Mouse (Mus musculus) liver, postnatal 0 days (tissue): ENCODE measurements at regions not wholly inside any gene's neighbourhood (a gene's known extent, or its start where the extent isn't known, plus 50 kb on each side); places are given as distances from the start of the nearest gene placed in this dataset.

ENCODE experiments used
- ATAC-seq: fragments of 200-750 bp; cut with Nextera tagmentation; 2 replicates; pipeline ENCODE4 v1.8.0; 2017; ENCODE audit warnings: mild to moderate bottlenecking, moderate library complexity
- DNase-seq: peaks from one replicate; pipeline ENCODE4 v3.0.0-alpha.2; 2016
- H3K27ac ChIP-seq: fragments of 300-500 bp; sonication (generic); 2 replicates; pipeline ENCODE4 v1.5.1; 2014; ENCODE audit warnings: antibody characterized with exemption, moderate library complexity, mild to moderate bottlenecking, low read depth
- H3K27me3 ChIP-seq: fragments of 300-500 bp; sonication (generic); 2 replicates; pipeline ENCODE4 v1.6.1; 2014; ENCODE audit warnings: low read length, control low read depth, mixed read lengths; ENCODE audit not compliant: insufficient read depth
- H3K36me3 ChIP-seq: fragments of 300-500 bp; sonication (generic); replicated peaks from 2 replicates; pipeline ENCODE4 v1.6.1; 2014; ENCODE audit warnings: mild to moderate bottlenecking, control low read depth, low read length, moderate library complexity, mixed read lengths; ENCODE audit not compliant: insufficient read depth
- H3K4me1 ChIP-seq: fragments of 300-500 bp; sonication (generic); 2 replicates; pipeline ENCODE4 v1.6.1; 2014; ENCODE audit warnings: antibody characterized with exemption, mild to moderate bottlenecking, control low read depth; ENCODE audit not compliant: insufficient read depth
- H3K4me2 ChIP-seq: fragments of 300-500 bp; sonication (generic); 2 replicates; pipeline ENCODE4 v1.6.1; 2014; ENCODE audit warnings: low read depth, mild to moderate bottlenecking, low read length, moderate library complexity, mixed read lengths
- H3K4me3 ChIP-seq: fragments of 300-500 bp; sonication (generic); 2 replicates; pipeline ENCODE4 v1.5.1; 2014; ENCODE audit warnings: low read depth, low read length
- H3K9ac ChIP-seq: fragments of 300-500 bp; sonication (generic); replicated peaks from 2 replicates; pipeline ENCODE4 v1.6.1; 2014; ENCODE audit warnings: mild to moderate bottlenecking, moderate library complexity
- H3K9me3 ChIP-seq: fragments of 300-500 bp; sonication (generic); 2 replicates; pipeline ENCODE4 v1.6.1; 2016; ENCODE audit warnings: mild to moderate bottlenecking, control low read depth, low read length, mixed read lengths
- CTCF ChIP-seq: sonication (generic); IDR thresholded peaks from 2 replicates; pipeline ENCODE4 v1.5.1; 2016; ENCODE audit warnings: antibody characterized with exemption, low read depth
- EP300 ChIP-seq: IDR thresholded peaks from 2 replicates; pipeline ENCODE4 v1.6.1; 2016; ENCODE audit warnings: antibody characterized with exemption, low read depth, mild to moderate bottlenecking
- WGBS: fragments of 180-500 bp; shearing (Covaris S2); extraction: QIAGEN DNeasy Blood & Tissue Kit; methylation state at CpG from one replicate; pipeline ENCODE4 v1.1.7; 2014; ENCODE audit not compliant: insufficient replicate concordance; 5-methylcytosine and 5-hydroxymethylcytosine counted together

DNA sequence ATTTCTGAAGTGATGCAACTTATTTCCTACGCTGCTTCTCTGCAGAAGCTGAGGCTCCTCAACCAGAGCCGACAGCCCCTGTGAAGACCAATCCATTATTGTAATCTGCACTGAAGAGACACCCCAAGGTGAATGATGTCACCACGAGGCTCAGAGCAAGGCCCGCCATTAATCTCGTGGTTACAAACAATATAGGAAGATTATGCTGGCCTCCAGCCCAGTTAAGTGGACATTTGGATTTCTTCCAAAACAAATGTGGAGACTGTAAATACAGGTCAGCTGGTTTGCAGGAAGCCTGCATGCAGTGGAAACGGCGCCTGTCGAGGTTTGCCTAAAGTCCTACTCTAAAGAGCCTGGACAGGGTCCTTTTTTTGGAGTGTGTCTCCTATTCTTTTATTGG lies 390.6 kb upstream of the Zmiz1 start:
- Histone ChIP-seq H3K4me2 (no peak overlapping the region; the same call in 1 of the 2 replicates), H3K4me3 (no peak overlapping the region), H3K9me3 (no peaks in the 10 kb centered on the region), H3K9ac (no peak overlapping the region), H3K36me3 (no peaks in the 10 kb centered on the region), H3K27ac (no peak overlapping the region), H3K4me1 (peaks cover 4% of the 10 kb centered on the region; the same call in 1 of the 2 replicates), H3K27me3 (peaks cover 11% of the 10 kb centered on the region)
- 45% methylated on average over 8 of the region's 8 CpGs for WGBS
- DNase-seq (peak; percentile 49), ATAC-seq (peak; percentile 77)
- TF ChIP-seq EP300 (no peak), CTCF (no peak)

DNA sequence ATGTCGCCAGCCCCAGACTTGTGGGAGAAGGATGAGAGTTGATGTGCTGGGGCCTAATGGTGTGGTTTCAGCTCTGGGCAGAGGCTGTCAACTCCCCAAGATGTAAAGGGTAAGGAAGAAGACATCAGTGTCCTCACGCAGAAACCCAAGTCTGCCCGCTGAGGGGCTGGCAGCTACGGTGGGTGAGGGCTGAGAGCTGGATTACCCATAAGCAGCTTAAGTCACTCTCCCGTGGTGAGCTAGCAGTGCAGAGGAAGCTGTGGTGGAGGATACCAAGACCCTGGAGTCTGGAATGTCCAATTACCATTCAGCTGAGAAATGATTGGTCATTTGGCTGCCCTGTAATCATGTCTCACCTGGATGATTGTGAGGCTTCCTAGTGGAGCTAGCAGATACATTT lies 385.8 kb upstream of the Zmiz1 start:
- Histone ChIP-seq H3K27ac (no peak overlapping the region), H3K9me3 (no peaks in the 10 kb centered on the region), H3K4me2 (no peak overlapping the region), H3K9ac (no peak overlapping the region), H3K36me3 (no peaks in the 10 kb centered on the region), H3K27me3 (peaks cover 7% of the 10 kb centered on the region), H3K4me3 (no peak overlapping the region), H3K4me1 (peaks cover 4% of the 10 kb centered on the region; the same call in 1 of the 2 replicates)
- no peak for ATAC-seq
- WGBS, result 71% methylated on average over 5 of the region's 5 CpGs
- no peak for TF ChIP-seq CTCF
- TF ChIP-seq EP300, result no peak
- no peak for DNase-seq

DNA sequence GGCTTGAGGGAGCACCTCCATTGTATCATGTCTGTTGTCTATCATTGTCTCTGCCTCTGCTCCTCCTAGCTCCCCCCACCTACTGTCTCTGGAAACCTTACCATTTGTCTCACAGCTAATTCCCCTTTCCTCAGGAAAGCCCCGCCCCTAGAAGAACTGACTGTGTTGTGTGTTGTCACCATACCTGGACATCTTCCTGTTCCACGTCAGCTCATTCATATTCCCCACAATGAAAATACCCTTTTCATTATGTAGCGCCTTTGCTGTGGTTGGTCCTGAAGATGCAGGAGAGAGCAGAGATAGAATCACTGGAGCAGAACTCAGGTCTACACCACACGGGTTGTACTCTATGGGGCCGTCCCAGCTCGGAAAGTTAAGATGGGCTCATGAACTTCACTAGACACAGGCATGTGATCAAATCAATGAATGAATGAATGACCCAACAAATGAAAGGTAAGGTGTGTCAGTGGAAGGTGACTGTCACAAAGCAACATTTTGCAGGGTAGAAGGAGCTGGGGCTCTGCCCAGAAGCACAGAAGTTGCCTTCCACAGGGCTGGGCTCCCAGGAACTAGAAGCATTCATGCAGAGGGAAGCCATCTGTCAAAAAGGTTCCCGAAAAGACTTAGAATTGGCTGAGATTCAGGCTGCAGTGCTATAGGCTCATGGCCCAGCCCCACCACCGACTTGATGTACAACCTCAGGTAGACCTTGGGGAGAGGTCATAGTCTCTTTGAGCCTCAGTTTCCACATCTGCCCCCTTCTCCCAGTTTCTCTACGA lies 384.8 kb upstream of the Zmiz1 start:
- Histone ChIP-seq H3K4me3 (no peak overlapping the region), H3K4me2 (no peak overlapping the region), H3K9ac (no peak overlapping the region), H3K36me3 (no peaks in the 10 kb centered on the region), H3K9me3 (no peaks in the 10 kb centered on the region), H3K27me3 (peaks cover 7% of the 10 kb centered on the region), H3K4me1 (no peaks in the 10 kb centered on the region), H3K27ac (no peak overlapping the region)
- ATAC-seq, result no peak
- TF ChIP-seq CTCF (no peak), EP300 (no peak)
- 77% methylated on average over 9 of the region's 9 CpGs for WGBS
- no peak for DNase-seq

DNA sequence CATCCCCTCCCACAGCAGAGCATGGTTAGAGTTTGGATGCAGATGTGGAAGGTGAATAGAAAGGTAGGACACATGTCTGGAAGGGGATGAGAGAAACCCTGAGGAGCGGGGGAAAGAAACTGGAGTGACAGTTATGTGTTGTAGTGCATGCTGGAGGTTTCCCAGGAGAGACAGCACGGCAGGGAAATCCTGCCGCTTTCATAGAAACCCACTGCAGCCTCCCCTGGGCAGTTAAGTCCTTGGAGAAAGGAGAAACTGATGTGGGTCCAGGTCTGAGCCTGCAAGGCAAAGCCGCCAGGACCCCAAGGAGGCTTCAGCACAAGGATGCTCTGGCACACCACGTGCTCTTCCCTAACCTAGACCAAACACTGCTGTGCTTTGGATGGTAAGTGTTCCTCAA lies 384.1 kb upstream of the Zmiz1 start:
- Histone ChIP-seq H3K4me1 (no peaks in the 10 kb centered on the region), H3K4me3 (no peak overlapping the region), H3K36me3 (no peaks in the 10 kb centered on the region), H3K9ac (no peak overlapping the region), H3K27me3 (peaks cover 7% of the 10 kb centered on the region), H3K27ac (no peak overlapping the region), H3K9me3 (no peaks in the 10 kb centered on the region), H3K4me2 (no peak overlapping the region)
- no peak for TF ChIP-seq EP300
- no peak for TF ChIP-seq CTCF
- WGBS, result 71% methylated on average over 5 of the region's 5 CpGs
- DNase-seq (no peak), ATAC-seq (no peak)

DNA sequence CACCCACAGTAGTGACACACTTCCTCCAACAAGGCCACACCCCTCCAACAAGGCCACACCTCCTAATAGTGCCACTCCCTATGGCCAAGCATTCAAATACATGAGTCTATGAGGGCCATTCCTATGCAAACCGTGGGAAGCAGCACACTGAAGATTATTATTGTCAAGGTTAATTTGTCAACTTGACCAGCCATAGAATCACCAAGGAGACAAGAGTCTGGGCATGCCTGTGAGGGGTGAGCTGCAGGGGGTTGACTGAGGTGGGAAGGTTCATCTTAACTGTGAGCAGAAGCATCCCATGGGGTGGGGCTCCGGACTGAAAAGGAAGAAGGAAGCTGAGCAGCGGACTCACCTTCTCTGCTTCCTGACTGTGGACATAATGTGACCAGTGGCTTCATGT lies 378.6 kb upstream of the Zmiz1 start:
- no peak overlapping the region for H3K27ac ChIP-seq
- H3K4me1 ChIP-seq, result no peaks in the 10 kb centered on the region
- H3K4me3 ChIP-seq, result no peak overlapping the region
- no peak overlapping the region for H3K9ac ChIP-seq
- TF ChIP-seq CTCF, result no peak
- no peak for TF ChIP-seq EP300
- DNase-seq (no peak), ATAC-seq (no peak)
- no peaks in the 10 kb centered on the region for H3K27me3 ChIP-seq
- H3K4me2 ChIP-seq, result no peak overlapping the region
- WGBS, result 74% methylated on average over 3 of the region's 3 CpGs
- no peaks in the 10 kb centered on the region for H3K9me3 ChIP-seq
- H3K36me3 ChIP-seq, result no peaks in the 10 kb centered on the region

DNA sequence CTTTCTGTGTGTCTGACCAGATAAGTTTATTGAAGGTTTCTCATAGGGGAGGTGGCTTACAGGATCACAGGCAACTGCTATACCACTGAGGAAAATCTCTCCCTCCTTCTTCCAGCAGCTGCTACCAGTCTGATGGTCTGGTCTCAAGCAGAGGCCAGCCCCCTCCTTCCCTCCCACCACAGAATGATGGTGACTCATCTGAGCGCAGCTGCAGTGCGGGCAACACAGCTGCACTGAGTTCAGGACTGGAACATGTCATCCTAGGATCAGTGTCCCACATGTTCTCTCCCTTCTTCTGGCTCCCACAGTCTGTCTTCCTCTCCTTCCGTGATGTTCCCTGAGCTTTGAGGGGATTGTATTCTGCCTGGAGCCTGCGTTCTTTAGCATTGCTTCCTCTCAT lies 375.1 kb upstream of the Zmiz1 start:
- Histone ChIP-seq H3K9me3 (no peaks in the 10 kb centered on the region), H3K36me3 (no peaks in the 10 kb centered on the region), H3K4me3 (no peak overlapping the region), H3K27me3 (no peaks in the 10 kb centered on the region), H3K4me1 (no peaks in the 10 kb centered on the region), H3K27ac (no peak overlapping the region), H3K4me2 (no peak overlapping the region), H3K9ac (no peak overlapping the region)
- ATAC-seq, result no peak
- WGBS, result 65% methylated on average over 4 of the region's 4 CpGs
- no peak for TF ChIP-seq EP300
- no peak for TF ChIP-seq CTCF
- DNase-seq, result no peak
